Mouse (Mus musculus): ENCODE measurements around the gene Map6. TPM values are rescaled to one million over a fixed set of nuclear protein-coding genes. Genes with fewer than 3 reads are reported as not detected.

Gene Map6
- polyA plus RNA-seq, 1 experiment from 2014 or later = 1.1 TPM

GRCm38 (mm10) chr7:99232571-99232970, 34.7 kb upstream of the Map6 start:
- no peak overlapping the region for H3K9ac ChIP-seq (ENCODE audit: low read depth, low read length)
- H3K36me3 ChIP-seq (ENCODE audit: control insufficient read depth, insufficient read depth, low read length) = no peaks in the 10 kb centered on the region
- H3K4me3 ChIP-seq (ENCODE audit: low read length) = no peak overlapping the region
- H3K9me3 ChIP-seq (ENCODE audit: control insufficient read depth, low read length) = no peaks in the 10 kb centered on the region
- H3K27ac ChIP-seq (ENCODE audit: low read depth, low read length) = no peak overlapping the region
- H3K4me1 ChIP-seq (ENCODE audit: control insufficient read depth, insufficient read depth, low read length) = no peaks in the 10 kb centered on the region
- H3K4me2 ChIP-seq (replicated peaks; ENCODE audit: low read depth, low read length) = no peak overlapping the region
- no peak for ATAC-seq (ENCODE audit: low FRiP score, low TSS enrichment)
- 69% methylated on average over 6 of the region's 6 CpGs for WGBS
- no peaks in the 10 kb centered on the region for H3K27me3 ChIP-seq (ENCODE audit: control insufficient read depth, insufficient read depth, low read length)

- Histone ChIP-seq H3K4me2 (replicated peaks; ENCODE audit: low read depth, low read length) (no peak overlapping the region), H3K4me3 (ENCODE audit: low read length) (no peak overlapping the region), H3K27ac (ENCODE audit: low read depth, low read length) (no peak overlapping the region), H3K27me3 (ENCODE audit: control insufficient read depth, insufficient read depth, low read length) (no peaks in the 10 kb centered on the region), H3K4me1 (ENCODE audit: control insufficient read depth, insufficient read depth, low read length) (peaks cover 4% of the 10 kb centered on the region; the same call in 1 of the 2 replicates), H3K9me3 (ENCODE audit: control insufficient read depth, low read length) (no peaks in the 10 kb centered on the region), H3K9ac (ENCODE audit: low read depth, low read length) (no peak overlapping the region), H3K36me3 (ENCODE audit: control insufficient read depth, insufficient read depth, low read length) (no peaks in the 10 kb centered on the region)
- WGBS = 41% methylated on average over 2 of the region's 2 CpGs
- ATAC-seq (ENCODE audit: low FRiP score, low TSS enrichment) = no peak
Observed at GRCm38 (mm10) chr7:99234916-99235315, 32.3 kb upstream of the Map6 start.

GRCm38 (mm10) chr7:99235657-99236056, 31.6 kb upstream of the Map6 start:
- no peaks in the 10 kb centered on the region for H3K27me3 ChIP-seq (ENCODE audit: control insufficient read depth, insufficient read depth, low read length)
- no peak for ATAC-seq (ENCODE audit: low FRiP score, low TSS enrichment)
- H3K27ac ChIP-seq (ENCODE audit: low read depth, low read length) = no peak overlapping the region
- H3K4me3 ChIP-seq (ENCODE audit: low read length) = no peak overlapping the region
- H3K36me3 ChIP-seq (ENCODE audit: control insufficient read depth, insufficient read depth, low read length) = no peaks in the 10 kb centered on the region
- 72% methylated on average over 2 of the region's 2 CpGs for WGBS
- no peak overlapping the region for H3K4me2 ChIP-seq (replicated peaks; ENCODE audit: low read depth, low read length)
- peaks cover 4% of the 10 kb centered on the region; the same call in 1 of the 2 replicates for H3K4me1 ChIP-seq (ENCODE audit: control insufficient read depth, insufficient read depth, low read length)
- no peaks in the 10 kb centered on the region for H3K9me3 ChIP-seq (ENCODE audit: control insufficient read depth, low read length)
- no peak overlapping the region for H3K9ac ChIP-seq (ENCODE audit: low read depth, low read length)

GRCm38 (mm10) chr7:99236888-99237660, 30.2 kb upstream of the Map6 start:
- H3K4me3 ChIP-seq (ENCODE audit: low read length) = no peak overlapping the region
- H3K9ac ChIP-seq (ENCODE audit: low read depth, low read length) = no peak overlapping the region
- 30% methylated on average over 8 of the region's 8 CpGs for WGBS
- H3K27me3 ChIP-seq (ENCODE audit: control insufficient read depth, insufficient read depth, low read length) = no peaks in the 10 kb centered on the region
- no peaks in the 10 kb centered on the region for H3K9me3 ChIP-seq (ENCODE audit: control insufficient read depth, low read length)
- no peaks in the 10 kb centered on the region for H3K36me3 ChIP-seq (ENCODE audit: control insufficient read depth, insufficient read depth, low read length)
- peaks cover 4% of the 10 kb centered on the region; the same call in 1 of the 2 replicates for H3K4me1 ChIP-seq (ENCODE audit: control insufficient read depth, insufficient read depth, low read length)
- H3K4me2 ChIP-seq (replicated peaks; ENCODE audit: low read depth, low read length) = no peak overlapping the region
- ATAC-seq (ENCODE audit: low FRiP score, low TSS enrichment) = no peak
- no peak overlapping the region for H3K27ac ChIP-seq (ENCODE audit: low read depth, low read length)

GRCm38 (mm10) chr7:99238417-99238816, 28.8 kb upstream of the Map6 start, which contains the start of gene Mogat2:
TSS of gene Mogat2 (minus strand) at chr7:99238619.
- H3K27ac ChIP-seq (ENCODE audit: low read depth, low read length) = no peak within 1 kb of the TSS
- WGBS = 7% methylated on average over 13 of the region's 13 CpGs

GRCm38 (mm10) chr7:99242097-99242496, 25.1 kb upstream of the Map6 start:
- Histone ChIP-seq H3K9ac (ENCODE audit: low read depth, low read length) (no peak overlapping the region), H3K9me3 (ENCODE audit: control insufficient read depth, low read length) (no peaks in the 10 kb centered on the region), H3K27me3 (ENCODE audit: control insufficient read depth, insufficient read depth, low read length) (no peaks in the 10 kb centered on the region; the same call in 1 of the 2 replicates), H3K4me3 (ENCODE audit: low read length) (no peak overlapping the region), H3K4me2 (replicated peaks; ENCODE audit: low read depth, low read length) (no peak overlapping the region), H3K36me3 (ENCODE audit: control insufficient read depth, insufficient read depth, low read length) (no peaks in the 10 kb centered on the region), H3K4me1 (ENCODE audit: control insufficient read depth, insufficient read depth, low read length) (peaks cover 4% of the 10 kb centered on the region; the same call in 1 of the 2 replicates), H3K27ac (ENCODE audit: low read depth, low read length) (no peak overlapping the region)
- WGBS = 96% methylated on average over 11 of the region's 11 CpGs
- no peak for ATAC-seq (ENCODE audit: low FRiP score, low TSS enrichment)

More at GRCm38 (mm10) chr7:99238417-99238816, 28.8 kb upstream of the Map6 start, which contains the start of gene Mogat2:
- Histone ChIP-seq H3K4me1 (ENCODE audit: control insufficient read depth, insufficient read depth, low read length) (peaks cover 4% of the 10 kb centered on the region; the same call in 1 of the 2 replicates), H3K4me3 (ENCODE audit: low read length) (peak within 1 kb of the TSS; percentile 28; the same call in 1 of the 2 replicates), H3K4me2 (replicated peaks; ENCODE audit: low read depth, low read length) (peak within 1 kb of the TSS; percentile 41), H3K9ac (ENCODE audit: low read depth, low read length) (peak within 1 kb of the TSS; percentile 9; the same call in 1 of the 2 replicates), H3K27me3 (ENCODE audit: control insufficient read depth, insufficient read depth, low read length) (no peaks in the 10 kb centered on the region), H3K9me3 (ENCODE audit: control insufficient read depth, low read length) (no peaks in the 10 kb centered on the region), H3K36me3 (ENCODE audit: control insufficient read depth, insufficient read depth, low read length) (no peaks in the 10 kb centered on the region)
- peak; percentile 90 for ATAC-seq (ENCODE audit: low FRiP score, low TSS enrichment)

- Histone ChIP-seq H3K4me3 (ENCODE audit: low read length) (no peak overlapping the region), H3K27ac (ENCODE audit: low read depth, low read length) (no peak overlapping the region), H3K27me3 (ENCODE audit: control insufficient read depth, insufficient read depth, low read length) (peaks cover 9% of the 10 kb centered on the region), H3K9ac (ENCODE audit: low read depth, low read length) (no peak overlapping the region), H3K36me3 (ENCODE audit: control insufficient read depth, insufficient read depth, low read length) (no peaks in the 10 kb centered on the region), H3K4me1 (ENCODE audit: control insufficient read depth, insufficient read depth, low read length) (no peaks in the 10 kb centered on the region), H3K4me2 (replicated peaks; ENCODE audit: low read depth, low read length) (no peak overlapping the region), H3K9me3 (ENCODE audit: control insufficient read depth, low read length) (no peaks in the 10 kb centered on the region)
- 0 out of 2 replicates have a peak, but pooled peaks have one; percentile 8 for ATAC-seq (ENCODE audit: low FRiP score, low TSS enrichment)
- 47% methylated on average over 5 of the region's 5 CpGs for WGBS
Observed at GRCm38 (mm10) chr7:99248157-99248742, 19.0 kb upstream of the Map6 start.

GRCm38 (mm10) chr7:99248906-99249581, 18.2 kb upstream of the Map6 start:
- WGBS = 1% methylated on average over 27 of the region's 44 CpGs
- H3K36me3 ChIP-seq (ENCODE audit: control insufficient read depth, insufficient read depth, low read length) = no peaks in the 10 kb centered on the region
- H3K4me3 ChIP-seq (ENCODE audit: low read length) = peak overlapping the region; percentile 39
- no peaks in the 10 kb centered on the region for H3K9me3 ChIP-seq (ENCODE audit: control insufficient read depth, low read length)
- ATAC-seq (ENCODE audit: low FRiP score, low TSS enrichment) = peak; percentile 33; the same call in 1 of the 2 replicates
- H3K27me3 ChIP-seq (ENCODE audit: control insufficient read depth, insufficient read depth, low read length) = peaks cover 9% of the 10 kb centered on the region
- H3K4me1 ChIP-seq (ENCODE audit: control insufficient read depth, insufficient read depth, low read length) = no peaks in the 10 kb centered on the region
- peak overlapping the region; percentile 44; the same call in 1 of the 2 replicates for H3K9ac ChIP-seq (ENCODE audit: low read depth, low read length)
- no peak overlapping the region for H3K27ac ChIP-seq (ENCODE audit: low read depth, low read length)
- H3K4me2 ChIP-seq (replicated peaks; ENCODE audit: low read depth, low read length) = peak overlapping the region; percentile 74

Data from kidney, embryonic 14.5 days (tissue).